Mouse (Mus musculus) limb, embryonic 12.5 days (tissue): ENCODE measurements around the gene Tox3. TPM values are rescaled to one million over a fixed set of nuclear protein-coding genes. Genes with fewer than 3 reads are reported as not detected.

Experiments
- ATAC-seq: fragments of 200-750 bp; cut with Nextera tagmentation; 2 replicates; pipeline ENCODE4 v1.8.0; 2017; ENCODE audit warnings: low read depth, moderate TSS enrichment; ENCODE audit not compliant: insufficient number of reproducible peaks, insufficient read depth, low FRiP score, low TSS enrichment
- H3K27ac ChIP-seq: fragments of 300-500 bp; sonication (generic); 2 replicates; pipeline ENCODE4 v1.5.1; 2016; ENCODE audit warnings: mild to moderate bottlenecking, moderate library complexity
- H3K27me3 ChIP-seq: fragments of 300-500 bp; sonication (generic); 2 replicates; pipeline ENCODE4 v1.6.1; 2016; ENCODE audit warnings: mild to moderate bottlenecking, moderate library complexity
- H3K36me3 ChIP-seq: fragments of 300-500 bp; sonication (generic); 2 replicates; pipeline ENCODE4 v1.6.1; 2016; ENCODE audit warnings: mild to moderate bottlenecking, moderate library complexity
- H3K4me1 ChIP-seq: fragments of 300-500 bp; sonication (generic); replicated peaks from 2 replicates; pipeline ENCODE4 v1.6.1; 2016
- H3K4me2 ChIP-seq: fragments of 300-500 bp; sonication (generic); 2 replicates; pipeline ENCODE4 v1.6.1; 2016; ENCODE audit warnings: mild to moderate bottlenecking, moderate library complexity
- H3K4me3 ChIP-seq: fragments of 300-500 bp; sonication (generic); replicated peaks from 2 replicates; pipeline ENCODE4 v1.5.1; 2016; ENCODE audit warnings: mild to moderate bottlenecking
- H3K9ac ChIP-seq: fragments of 300-500 bp; sonication (generic); replicated peaks from 2 replicates; pipeline ENCODE4 v1.6.1; 2016; ENCODE audit warnings: mild to moderate bottlenecking, moderate library complexity
- H3K9me3 ChIP-seq: fragments of 300-500 bp; sonication (generic); 2 replicates; pipeline ENCODE4 v1.6.1; 2016; ENCODE audit warnings: mild to moderate bottlenecking, moderate library complexity
- WGBS: fragments of 180-500 bp; shearing (Covaris S2); methylation state at CpG from one replicate; pipeline ENCODE4 v1.1.7; 2016; 5-methylcytosine and 5-hydroxymethylcytosine counted together
- polyA plus RNA-seq: library from polyadenylated mRNA; unstranded; fragments of >200 nt; fragmentation: Nextera tagmentation; extraction: Ambion mirVana; gene quantifications from 2 replicates; pipeline ENCODE4 v1.2.1, GENCODE M21; 2016

Gene Tox3
- polyA plus RNA-seq, 1 experiment from 2014 or later: 10.4 TPM

- 67% methylated on average over 2 of the region's 2 CpGs for WGBS
Measured at GRCm38 (mm10) chr8:90353499-90353898, 5.4 kb upstream of the Tox3 start.

DNA sequence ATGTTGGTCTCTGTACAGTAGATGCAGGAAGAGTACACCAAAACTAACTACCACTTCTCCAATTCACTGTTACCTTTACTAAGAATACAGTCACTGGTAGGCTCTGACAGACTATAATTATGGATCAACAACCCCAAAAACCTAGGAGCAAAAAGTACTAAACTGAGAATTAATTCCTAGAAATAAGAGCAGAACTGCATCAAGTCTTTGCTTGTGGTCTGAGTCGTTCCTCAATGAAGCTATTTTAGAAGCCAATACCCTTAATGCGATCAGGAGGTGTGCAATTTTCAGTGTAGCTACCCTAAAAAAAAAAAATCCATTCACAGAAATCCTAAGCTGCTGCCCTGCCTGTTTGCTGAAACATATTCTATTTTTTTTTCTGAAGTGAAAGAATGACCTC is 4.8 kb upstream of the Tox3 start:
- H3K4me3 ChIP-seq: no peak overlapping the region
- H3K27ac ChIP-seq: no peak overlapping the region
- no peak overlapping the region for H3K9ac ChIP-seq
- H3K27me3 ChIP-seq: peaks cover 24% of the 10 kb centered on the region
- H3K4me1 ChIP-seq: peaks cover 11% of the 10 kb centered on the region
- no peaks in the 10 kb centered on the region for H3K36me3 ChIP-seq
- no peaks in the 10 kb centered on the region for H3K9me3 ChIP-seq
- H3K4me2 ChIP-seq: no peak overlapping the region
- WGBS: 80% methylated on average over 2 of the region's 2 CpGs
- no peak for ATAC-seq

More at GRCm38 (mm10) chr8:90353499-90353898, 5.4 kb upstream of the Tox3 start:
- Histone ChIP-seq H3K4me2 (no peak overlapping the region), H3K27ac (no peak overlapping the region), H3K9ac (no peak overlapping the region), H3K9me3 (no peaks in the 10 kb centered on the region), H3K27me3 (peaks cover 23% of the 10 kb centered on the region), H3K36me3 (no peaks in the 10 kb centered on the region), H3K4me3 (no peak overlapping the region), H3K4me1 (peaks cover 11% of the 10 kb centered on the region)
- ATAC-seq: no peak

- WGBS: 20% methylated on average over 13 of the region's 13 CpGs
- Histone ChIP-seq H3K27me3 (peaks cover 44% of the 10 kb centered on the region), H3K4me3 (no peak overlapping the region), H3K9me3 (no peaks in the 10 kb centered on the region), H3K9ac (no peak overlapping the region), H3K4me2 (no peak overlapping the region), H3K36me3 (no peaks in the 10 kb centered on the region), H3K27ac (no peak overlapping the region), H3K4me1 (peaks cover 27% of the 10 kb centered on the region)
- no peak for ATAC-seq
Measured at GRCm38 (mm10) chr8:90349709-90350562, 1.8 kb upstream of the Tox3 start.

GRCm38 (mm10) chr8:90348926-90349683 is 962 bp upstream of the Tox3 start:
- ATAC-seq: no peak

GRCm38 (mm10) chr8:90347581-90348177 is 464 bp downstream of the Tox3 start:
- peak overlapping the region; percentile 79 for H3K4me3 ChIP-seq
- H3K27ac ChIP-seq: peak overlapping the region; percentile 79
- no peaks in the 10 kb centered on the region for H3K9me3 ChIP-seq
- peak; percentile 64; the same call in 1 of the 2 replicates for ATAC-seq
- WGBS: under 1% methylated on average over 53 of the region's 66 CpGs
- H3K9ac ChIP-seq: peak overlapping the region; percentile 86
- H3K4me1 ChIP-seq: peaks cover 27% of the 10 kb centered on the region
- no peaks in the 10 kb centered on the region for H3K36me3 ChIP-seq
- H3K27me3 ChIP-seq: peaks cover 44% of the 10 kb centered on the region
- peak overlapping the region; percentile 82 for H3K4me2 ChIP-seq

More at GRCm38 (mm10) chr8:90348926-90349683, 962 bp upstream of the Tox3 start:
- Histone ChIP-seq H3K4me3 (peak overlapping the region; percentile 79), H3K9ac (peak overlapping the region; percentile 86; the same call in 1 of the 2 replicates), H3K4me1 (peaks cover 27% of the 10 kb centered on the region), H3K27ac (peak overlapping the region; percentile 79), H3K27me3 (peaks cover 44% of the 10 kb centered on the region), H3K9me3 (no peaks in the 10 kb centered on the region), H3K4me2 (peak overlapping the region; percentile 82), H3K36me3 (no peaks in the 10 kb centered on the region)
- WGBS: 15% methylated on average over 11 of the region's 11 CpGs

GRCm38 (mm10) chr8:90346880-90347535 is 1.1 kb downstream of the Tox3 start:
- H3K4me1 ChIP-seq: peaks cover 27% of the 10 kb centered on the region
- 0 out of 2 replicates have a peak, but pooled peaks have one; percentile 18 for ATAC-seq

DNA sequence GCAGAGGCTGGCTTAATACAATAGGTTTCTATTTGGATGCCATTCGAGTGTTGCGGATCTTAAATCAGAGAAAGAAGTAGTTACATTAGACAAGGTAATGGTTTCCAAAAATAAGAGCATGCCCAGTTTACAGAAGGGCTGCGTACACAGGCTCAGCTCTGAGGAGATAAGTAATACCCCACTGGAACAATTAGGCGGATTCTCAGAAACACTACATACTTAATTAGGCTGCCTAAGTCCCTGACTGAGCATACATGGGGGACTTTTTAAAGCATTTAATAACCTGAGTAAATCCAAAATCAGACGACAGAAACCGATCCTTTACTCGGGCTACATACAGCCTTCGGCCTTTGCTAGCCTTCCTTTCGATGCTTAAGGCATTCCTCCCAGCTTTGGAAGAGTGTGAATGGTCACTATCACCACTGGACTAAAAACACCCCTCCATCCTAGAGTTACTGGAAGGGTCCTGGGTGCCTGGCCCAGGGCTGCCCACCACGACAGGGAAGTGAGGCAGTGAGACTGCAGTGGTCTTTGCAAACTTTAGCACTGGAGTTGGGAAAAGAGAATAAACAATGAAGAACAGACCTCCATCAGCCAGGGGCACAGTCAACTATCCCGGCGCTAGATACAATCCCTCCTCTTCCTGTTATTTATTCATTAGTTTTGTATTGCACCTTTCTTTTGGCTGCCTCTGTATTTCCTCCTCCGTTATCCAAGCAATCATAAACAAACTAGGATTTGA is 1.8 kb downstream of the Tox3 start:
- peaks cover 44% of the 10 kb centered on the region for H3K27me3 ChIP-seq
- WGBS: 45% methylated on average over 13 of the region's 13 CpGs
- H3K9ac ChIP-seq: peak overlapping the region; percentile 86
- peaks cover 27% of the 10 kb centered on the region for H3K4me1 ChIP-seq
- H3K36me3 ChIP-seq: no peaks in the 10 kb centered on the region
- H3K4me2 ChIP-seq: peak overlapping the region; percentile 82
- H3K9me3 ChIP-seq: no peaks in the 10 kb centered on the region
- no peak for ATAC-seq
- no peak overlapping the region for H3K27ac ChIP-seq
- peak overlapping the region; percentile 79 for H3K4me3 ChIP-seq

More at GRCm38 (mm10) chr8:90346880-90347535, 1.1 kb downstream of the Tox3 start:
- Histone ChIP-seq H3K9ac (peak overlapping the region; percentile 86), H3K9me3 (no peaks in the 10 kb centered on the region), H3K27me3 (peaks cover 44% of the 10 kb centered on the region), H3K27ac (peak overlapping the region; percentile 79), H3K4me2 (peak overlapping the region; percentile 82), H3K4me3 (peak overlapping the region; percentile 79), H3K36me3 (no peaks in the 10 kb centered on the region)
- WGBS: 3% methylated on average over 21 of the region's 21 CpGs

GRCm38 (mm10) chr8:90330377-90331285 is 17.5 kb downstream of the Tox3 start:
- Histone ChIP-seq H3K4me3 (no peak overlapping the region), H3K27me3 (peaks cover 3% of the 10 kb centered on the region), H3K4me1 (0 out of 2 replicates have a peak, but pooled peaks cover 8% of the 10 kb centered on the region), H3K4me2 (no peak overlapping the region), H3K9me3 (no peaks in the 10 kb centered on the region), H3K9ac (no peak overlapping the region), H3K36me3 (no peaks in the 10 kb centered on the region; the same call in 1 of the 2 replicates), H3K27ac (no peak overlapping the region)
- ATAC-seq: no peak
- 69% methylated on average over 7 of the region's 7 CpGs for WGBS

DNA sequence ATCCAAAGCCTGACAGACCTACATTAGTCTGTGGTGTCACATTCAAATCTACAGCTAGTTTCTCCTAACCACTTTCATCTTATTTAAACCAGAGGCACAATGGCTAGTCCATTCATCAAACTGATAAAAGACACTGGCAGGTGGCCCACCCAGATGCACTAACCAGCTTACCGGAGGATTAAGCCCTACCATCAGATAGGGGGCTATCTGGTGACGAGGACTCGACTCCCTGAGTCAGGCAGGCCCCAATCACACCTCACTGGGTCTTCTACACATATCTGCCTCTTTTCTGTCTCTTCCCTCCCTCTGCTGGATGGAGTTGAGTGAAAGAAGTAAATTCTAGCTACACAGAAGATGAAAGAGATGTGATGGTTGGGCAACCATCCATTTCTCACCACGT is 24.3 kb downstream of the Tox3 start:
- 31% methylated on average over 4 of the region's 4 CpGs for WGBS
- H3K27me3 ChIP-seq: peaks cover 6% of the 10 kb centered on the region
- ATAC-seq: no peak

More for the DNA sequence above, 24.3 kb downstream of the Tox3 start:
- H3K9me3 ChIP-seq: no peaks in the 10 kb centered on the region
- H3K4me2 ChIP-seq: no peak overlapping the region
- no peak overlapping the region for H3K9ac ChIP-seq
- no peaks in the 10 kb centered on the region for H3K36me3 ChIP-seq
- H3K4me1 ChIP-seq: peaks cover 7% of the 10 kb centered on the region
- H3K27ac ChIP-seq: no peak overlapping the region
- no peak overlapping the region for H3K4me3 ChIP-seq
